Mouse (Mus musculus) small intestine, adult 2 months (tissue): ENCODE data around the gene Zscan5b. TPM values are rescaled to one million over a fixed set of nuclear protein-coding genes. Genes with fewer than 3 reads are reported as not detected.

Experiments
- H3K27ac ChIP-seq: fragments of 200-500 bp; 2 replicates; pipeline ENCODE4 v1.5.1; 2012; ENCODE audit warnings: low read depth, low read length, control low read depth, inconsistent platforms; ENCODE audit not compliant: insufficient read depth
- H3K27me3 ChIP-seq: fragments of 200-500 bp; 2 replicates; pipeline ENCODE4 v1.6.1; 2012; ENCODE audit warnings: mild to moderate bottlenecking, moderate library complexity, low read length, inconsistent platforms; ENCODE audit not compliant: control insufficient read depth, insufficient read depth
- H3K36me3 ChIP-seq: fragments of 200-500 bp; 2 replicates; pipeline ENCODE4 v1.6.1; 2012; ENCODE audit warnings: mild to moderate bottlenecking, low read length, control low read depth, inconsistent platforms; ENCODE audit not compliant: control insufficient read depth, insufficient read depth
- H3K4me1 ChIP-seq: fragments of 200-500 bp; 2 replicates; pipeline ENCODE4 v1.6.1; 2012; ENCODE audit warnings: low read length, inconsistent platforms, mixed read lengths; ENCODE audit not compliant: control insufficient read depth, insufficient read depth, insufficient read length
- H3K4me3 ChIP-seq: fragments of 200-500 bp; 2 replicates; pipeline ENCODE4 v1.5.1; 2012; ENCODE audit warnings: low read depth, mild to moderate bottlenecking, control low read depth, inconsistent platforms, low read length, moderate library complexity
- CTCF ChIP-seq: fragments of 200-500 bp; IDR thresholded peaks from 2 replicates; pipeline ENCODE4 v1.5.1; 2012; ENCODE audit warnings: low read depth, mild to moderate bottlenecking, control low read depth, inconsistent platforms, low read length, moderate library complexity, mixed read lengths; ENCODE audit not compliant: insufficient replicate concordance, insufficient read length; ENCODE audit errors: extremely low read depth
- POLR2A ChIP-seq: fragments of 200-500 bp; IDR thresholded peaks from 2 replicates; pipeline ENCODE4 v1.6.1; 2012; ENCODE audit warnings: low read depth, mild to moderate bottlenecking, control low read depth, inconsistent platforms, low read length, moderate library complexity
- WGBS: fragments of 180-500 bp; shearing (Covaris S2); methylation state at CpG from one replicate; pipeline ENCODE4 v1.1.7; 2018; 5-methylcytosine and 5-hydroxymethylcytosine counted together
- polyA plus RNA-seq: library from polyadenylated mRNA; depleted of rRNA; stranded (reverse); fragments of >200 nt; gene quantifications from 2 replicates; pipeline ENCODE4 v1.2.3, GENCODE M21; 2012; rRNA removed

Zscan5b gene
- polyA plus RNA-seq, 1 experiment, result not detected

DNA sequence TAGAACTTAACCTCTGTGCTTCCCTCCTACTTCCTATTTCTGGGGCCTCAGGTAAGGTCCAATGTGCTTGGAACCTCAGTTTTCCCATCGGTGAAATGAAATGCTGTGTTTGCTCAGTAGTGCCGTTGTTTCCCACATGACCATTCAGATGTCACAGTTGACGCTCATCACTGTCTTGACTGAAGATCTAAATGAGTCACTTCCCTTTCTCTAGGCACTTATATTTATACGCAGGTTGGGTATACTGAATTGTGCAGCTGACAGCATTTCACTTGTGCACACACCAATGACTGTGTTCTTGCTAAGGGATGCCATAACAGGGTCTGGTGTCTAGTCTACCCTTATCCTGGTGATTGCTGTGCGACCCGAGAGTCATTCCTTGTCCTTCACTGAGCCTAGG, 63.3 kb downstream of the Zscan5b start:
- Histone ChIP-seq H3K4me1 (peaks cover 3% of the 10 kb centered on the region; the same call in 1 of the 2 replicates), H3K27me3 (no peaks in the 10 kb centered on the region), H3K36me3 (no peaks in the 10 kb centered on the region), H3K4me3 (no peak overlapping the region), H3K27ac (no peak overlapping the region)
- TF ChIP-seq POLR2A (no peak), CTCF (no peak)
- WGBS, result 74% methylated on average over 6 of the region's 6 CpGs

DNA sequence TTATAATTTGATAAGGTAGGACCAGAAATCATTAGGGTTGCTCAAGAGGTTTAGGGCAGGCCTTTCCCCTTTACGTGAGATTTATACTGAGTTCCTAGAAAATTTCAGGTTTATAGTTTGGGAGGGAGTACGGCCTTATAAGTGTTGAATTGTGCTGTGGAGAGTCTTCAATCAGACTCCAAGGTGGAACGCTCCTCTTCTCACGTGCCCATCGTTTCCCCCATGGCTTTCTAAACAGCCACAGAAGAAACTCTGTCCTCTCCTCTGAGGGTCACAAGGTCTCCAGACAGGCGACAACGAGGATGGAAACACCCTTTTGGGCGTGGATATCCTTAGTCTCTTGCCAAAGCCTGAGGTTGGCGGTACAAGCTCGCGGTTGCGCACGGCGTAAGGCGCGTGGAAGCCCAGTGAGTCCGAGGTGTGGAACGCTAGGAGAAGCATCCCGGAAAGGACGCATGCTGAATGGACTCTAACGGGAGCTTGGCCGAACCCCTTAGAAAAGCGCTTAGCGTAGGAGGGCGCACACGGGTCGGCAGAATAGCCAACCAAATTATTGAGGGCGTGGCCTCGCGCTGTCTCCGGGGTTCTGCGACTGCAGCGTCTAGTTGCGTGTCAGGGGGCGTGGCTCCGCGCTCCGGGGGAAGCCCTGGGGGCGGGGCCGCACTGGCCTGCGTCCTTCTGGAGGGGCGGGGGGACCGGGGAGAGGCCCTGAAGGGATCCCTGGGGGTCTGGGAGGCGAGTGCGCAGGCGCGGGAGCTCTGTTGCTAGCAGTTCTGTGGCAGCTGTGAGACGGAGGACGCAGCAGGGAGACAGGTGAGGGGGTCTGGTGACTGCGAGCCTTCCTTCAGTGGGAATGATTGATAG, 64.0 kb downstream of the Zscan5b start, which contains the start of gene Zfp667:
Gene Zfp667, plus strand, starts transcription at position 738 of the 864 bp plus-strand sequence.
- Histone ChIP-seq H3K27ac (peak within 1 kb of the TSS; percentile 18), H3K27me3 (no peaks in the 10 kb centered on the region), H3K36me3 (no peaks in the 10 kb centered on the region), H3K4me3 (peak within 1 kb of the TSS; percentile 73), H3K4me1 (peaks cover 3% of the 10 kb centered on the region; the same call in 1 of the 2 replicates)
- 2% methylated on average over 50 of the region's 50 CpGs for WGBS
- peak; percentile 47; the same call in 1 of the 2 replicates for TF ChIP-seq POLR2A
- TF ChIP-seq CTCF, result no peak

DNA sequence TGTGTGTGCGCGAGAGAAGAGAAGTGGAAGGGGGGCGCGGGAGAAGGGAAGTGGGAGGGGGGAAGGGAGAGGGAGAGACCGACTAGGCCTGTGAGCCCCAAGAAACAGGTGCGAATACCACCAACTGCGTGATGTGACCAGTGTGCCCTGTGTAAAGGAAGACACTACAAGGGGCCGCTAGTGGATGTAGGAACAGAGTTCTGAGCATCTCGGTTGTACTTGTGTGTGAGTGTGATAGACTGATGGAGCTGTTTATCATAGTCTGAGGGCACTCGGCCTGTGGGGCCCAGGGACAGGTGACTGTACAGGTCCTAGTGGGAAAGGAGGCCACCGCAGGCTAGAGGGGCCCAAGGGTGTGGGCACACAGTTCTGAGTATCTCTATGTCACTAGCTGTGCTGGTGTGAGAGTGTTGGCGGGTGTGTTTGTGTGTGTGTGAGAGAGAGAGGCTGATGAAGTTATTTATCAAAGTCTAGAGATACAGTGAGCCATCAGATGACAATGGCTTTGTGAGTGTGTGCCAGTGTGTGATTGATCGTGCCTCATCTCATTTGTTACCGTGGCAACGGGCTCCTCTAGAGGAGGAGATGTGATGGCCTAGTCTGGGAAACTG, 64.9 kb downstream of the Zscan5b start:
- Histone ChIP-seq H3K36me3 (no peaks in the 10 kb centered on the region), H3K4me3 (peak overlapping the region; percentile 73), H3K4me1 (peaks cover 3% of the 10 kb centered on the region; the same call in 1 of the 2 replicates), H3K27ac (no peak overlapping the region), H3K27me3 (no peaks in the 10 kb centered on the region)
- WGBS, result 41% methylated on average over 15 of the region's 15 CpGs
- TF ChIP-seq POLR2A (no peak), CTCF (no peak)

Other genes with a start within 250 kb of the Zscan5b start
- gene Vmn1r65, start 211.3 kb upstream of the Zscan5b start, polyA plus RNA-seq, result not detected in 2 replicates
- gene Nlrp4c, start 177.1 kb upstream of the Zscan5b start, polyA plus RNA-seq, result not detected in 2 replicates
- 32.3 and 62.7 TPM in 2 replicates for gene Zfp787, start 66.3 kb upstream of the Zscan5b start, polyA plus RNA-seq
- 12.7 and 33.9 TPM in 2 replicates for gene Zfp444, start 50.1 kb upstream of the Zscan5b start, polyA plus RNA-seq
- gene Galp, start 25.2 kb upstream of the Zscan5b start, polyA plus RNA-seq, result not detected in 2 replicates
- not detected in 2 replicates for gene Epp13, start 30.4 kb downstream of the Zscan5b start, polyA plus RNA-seq
- 0.10 TPM in 2 replicates for gene Zfp667, start 64.3 kb downstream of the Zscan5b start, polyA plus RNA-seq
- 0.25 and 0.48 TPM in 2 replicates for gene Zfp583, start 109.0 kb downstream of the Zscan5b start, polyA plus RNA-seq
- gene Gm3854, start 121.5 kb downstream of the Zscan5b start, polyA plus RNA-seq, result not detected in 2 replicates
- 0.03 and 0.15 TPM in 2 replicates for gene Zfp78, start 141.0 kb downstream of the Zscan5b start, polyA plus RNA-seq
- gene Zfp28, start 161.0 kb downstream of the Zscan5b start, polyA plus RNA-seq, result 0.22 and 0.60 TPM in 2 replicates
- not detected in 2 replicates for gene Smim17, start 176.4 kb downstream of the Zscan5b start, polyA plus RNA-seq
- not detected in 2 replicates for gene Gm20715, start 188.0 kb downstream of the Zscan5b start, polyA plus RNA-seq
- not detected in 2 replicates for gene Olfr1344, start 216.4 kb downstream of the Zscan5b start, polyA plus RNA-seq
- not detected in 2 replicates for gene Olfr1336, start 233.9 kb downstream of the Zscan5b start, polyA plus RNA-seq
- gene Olfr1346, start 244.8 kb downstream of the Zscan5b start, polyA plus RNA-seq, result not detected in 2 replicates